Mouse (Mus musculus) small intestine, adult 2 months (tissue): ENCODE measurements around the gene Gm10401.

Source experiments
- CTCF ChIP-seq: fragments of 200-500 bp; IDR thresholded peaks from 2 replicates; pipeline ENCODE4 v1.5.1; 2012; ENCODE audit warnings: low read depth, mild to moderate bottlenecking, control low read depth, inconsistent platforms, low read length, moderate library complexity, mixed read lengths; ENCODE audit not compliant: insufficient replicate concordance, insufficient read length; ENCODE audit errors: extremely low read depth
- POLR2A ChIP-seq: fragments of 200-500 bp; IDR thresholded peaks from 2 replicates; pipeline ENCODE4 v1.6.1; 2012; ENCODE audit warnings: low read depth, mild to moderate bottlenecking, control low read depth, inconsistent platforms, low read length, moderate library complexity

DNA sequence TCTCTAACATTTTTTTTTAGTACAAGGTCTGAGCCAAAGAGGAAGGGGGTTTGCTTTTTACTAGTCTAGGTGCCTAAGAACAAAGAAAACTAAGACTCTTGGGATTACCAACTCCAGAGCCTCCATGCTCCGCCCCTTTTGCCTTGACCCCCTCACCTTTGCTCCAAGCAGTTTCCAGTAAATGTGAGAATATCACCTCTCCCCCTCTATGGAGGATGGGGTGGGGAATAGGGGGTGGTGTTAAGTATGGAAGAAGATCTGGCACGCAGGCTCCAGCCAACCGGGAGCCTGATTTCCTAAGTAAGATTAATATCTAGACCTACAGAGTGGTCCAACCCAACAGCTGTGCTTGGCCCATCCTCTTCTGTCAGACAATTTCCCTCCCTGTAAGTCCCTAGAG is 42.6 kb upstream of the Gm10401 start:
- no peak for TF ChIP-seq CTCF
- TF ChIP-seq POLR2A, result no peak
